Mouse (Mus musculus) embryonic fibroblast, embryonic 13.5 days (primary cell): ENCODE measurements around the gene Tmem229b. TPM values are rescaled to one million over a fixed set of nuclear protein-coding genes. Genes with fewer than 3 reads are reported as not detected.
"Not testable (repeated sequence)": the region's sequence is repeated elsewhere in the genome, so short reads cannot be mapped to it uniquely, and the experiment has no call there.

Experiments
- H3K27ac ChIP-seq: 2 replicates; pipeline ENCODE4 v1.5.1; 2012; ENCODE audit warnings: low read length, control low read depth, inconsistent platforms; ENCODE audit not compliant: insufficient read depth
- H3K4me1 ChIP-seq: 2 replicates; pipeline ENCODE4 v1.6.1; 2011; ENCODE audit warnings: low read length; ENCODE audit not compliant: control insufficient read depth, insufficient read depth
- H3K4me3 ChIP-seq: 2 replicates; pipeline ENCODE4 v1.5.1; 2011; ENCODE audit warnings: mild to moderate bottlenecking, control low read depth, low read length; ENCODE audit not compliant: insufficient read depth
- CTCF ChIP-seq: IDR thresholded peaks from 2 replicates; pipeline ENCODE4 v1.5.1; 2011; ENCODE audit warnings: mild to moderate bottlenecking, control low read depth, low read length, moderate library complexity, borderline replicate concordance; ENCODE audit not compliant: insufficient read depth
- POLR2A ChIP-seq: IDR thresholded peaks from 2 replicates; pipeline ENCODE4 v1.6.1; 2011; ENCODE audit warnings: low read depth, mild to moderate bottlenecking, control low read depth, low read length, moderate library complexity
- polyA plus RNA-seq: library from polyadenylated mRNA; stranded (reverse); fragments of >200 nt; gene quantifications from 2 replicates; pipeline ENCODE4 v1.2.4, GENCODE M21; 2011; ENCODE audit warnings: low read depth; ENCODE audit not compliant: missing spikeins, insufficient read length

Tmem229b gene
- polyA plus RNA-seq, 1 experiment, result 3.5 TPM

- no peak overlapping the region for H3K4me3 ChIP-seq
- TF ChIP-seq CTCF, result no peak
- TF ChIP-seq POLR2A, result no peak
- no peak overlapping the region for H3K27ac ChIP-seq
- no peaks in the 10 kb centered on the region; the same call in 1 of the 2 replicates for H3K4me1 ChIP-seq
These were observed 80.1 kb downstream of the Tmem229b start for GRCm38 (mm10) chr12:78927287-78927686.

GRCm38 (mm10) chr12:78923539-78924189 is 83.8 kb downstream of the Tmem229b start:
- no peaks in the 10 kb centered on the region; the same call in 1 of the 2 replicates for H3K4me1 ChIP-seq
- no peak overlapping the region for H3K27ac ChIP-seq
- TF ChIP-seq POLR2A (no peak), CTCF (no peak)
- H3K4me3 ChIP-seq, result no peak overlapping the region

- not testable (repeated sequence) for H3K27ac ChIP-seq, H3K4me1 ChIP-seq, H3K4me3 ChIP-seq
These were observed 84.5 kb downstream of the Tmem229b start for GRCm38 (mm10) chr12:78922977-78923376.

- TF ChIP-seq CTCF (no peak), POLR2A (no peak)
- H3K4me3 ChIP-seq, result no peak overlapping the region
These were observed 85.4 kb downstream of the Tmem229b start for GRCm38 (mm10) chr12:78922058-78922457.

GRCm38 (mm10) chr12:78921421-78921820 is 86.0 kb downstream of the Tmem229b start:
- Histone ChIP-seq H3K27ac (no peak overlapping the region), H3K4me3 (no peak overlapping the region), H3K4me1 (no peaks in the 10 kb centered on the region; the same call in 1 of the 2 replicates)
- no peak for TF ChIP-seq POLR2A
- no peak for TF ChIP-seq CTCF

More at GRCm38 (mm10) chr12:78922058-78922457, 85.4 kb downstream of the Tmem229b start:
- Histone ChIP-seq H3K27ac (no peak overlapping the region), H3K4me1 (no peaks in the 10 kb centered on the region; the same call in 1 of the 2 replicates)

- H3K4me1 ChIP-seq, result no peaks in the 10 kb centered on the region; the same call in 1 of the 2 replicates
- TF ChIP-seq POLR2A (no peak), CTCF (peak; percentile 53)
- H3K27ac ChIP-seq, result no peak overlapping the region
- no peak overlapping the region for H3K4me3 ChIP-seq
These were observed 88.2 kb downstream of the Tmem229b start for GRCm38 (mm10) chr12:78919079-78919712.

GRCm38 (mm10) chr12:78918227-78919078 is 89.0 kb downstream of the Tmem229b start:
- peak; percentile 80 for TF ChIP-seq CTCF
- no peak for TF ChIP-seq POLR2A
- Histone ChIP-seq H3K4me3 (no peak overlapping the region), H3K27ac (no peak overlapping the region), H3K4me1 (no peaks in the 10 kb centered on the region; the same call in 1 of the 2 replicates)

- H3K4me3 ChIP-seq, result no peak overlapping the region
- H3K4me1 ChIP-seq, result no peaks in the 10 kb centered on the region
- TF ChIP-seq CTCF (no peak), POLR2A (no peak)
- no peak overlapping the region for H3K27ac ChIP-seq
These were observed 91.1 kb downstream of the Tmem229b start for GRCm38 (mm10) chr12:78916278-78916677.

GRCm38 (mm10) chr12:78915561-78915960 is 91.9 kb downstream of the Tmem229b start:
- no peak for TF ChIP-seq CTCF
- no peak for TF ChIP-seq POLR2A
- Histone ChIP-seq H3K4me3 (no peak overlapping the region), H3K4me1 (peaks cover 4% of the 10 kb centered on the region), H3K27ac (no peak overlapping the region)

GRCm38 (mm10) chr12:78914458-78914857 is 93.0 kb downstream of the Tmem229b start:
- Histone ChIP-seq H3K4me3 (no peak overlapping the region), H3K4me1 (peaks cover 4% of the 10 kb centered on the region), H3K27ac (no peak overlapping the region)
- TF ChIP-seq POLR2A (no peak), CTCF (no peak)

Other genes starting within 250 kb of the Tmem229b start
- 78.6 and 87.3 TPM in 2 replicates for gene Atp6v1d, start 146.0 kb downstream of the Tmem229b start, polyA plus RNA-seq
- 128 and 135 TPM in 2 replicates for gene Eif2s1, start 145.8 kb downstream of the Tmem229b start, polyA plus RNA-seq
- gene Plek2, start 100.7 kb downstream of the Tmem229b start, polyA plus RNA-seq, result 0.52 TPM in 1 of 2 replicates, not detected in the other
- 0.47 and 0.53 TPM in 2 replicates for gene Plekhh1, start 21.5 kb upstream of the Tmem229b start, polyA plus RNA-seq
- gene Pigh, start 82.0 kb upstream of the Tmem229b start, polyA plus RNA-seq, result 11.9 and 14.1 TPM in 2 replicates
- gene Arg2, start 123.2 kb upstream of the Tmem229b start, polyA plus RNA-seq, result 0.35 TPM in 1 of 2 replicates, not detected in the other
- gene Vti1b, start 165.0 kb upstream of the Tmem229b start, polyA plus RNA-seq, result 138 and 157 TPM in 2 replicates
- gene Rdh11, start 184.7 kb upstream of the Tmem229b start, polyA plus RNA-seq, result 25.8 and 26.4 TPM in 2 replicates
- gene Rdh12, start 201.3 kb upstream of the Tmem229b start, polyA plus RNA-seq, result 1.6 and 1.8 TPM in 2 replicates